Comparison of ENCODE assay signal across 8 mouse cellular contexts in genomic region chr13:111724811-111725164, GRCm38 (mm10). TPM values are rescaled to one million over a fixed set of nuclear protein-coding genes. Genes with fewer than 3 reads are reported as not detected.
DNase-seq lines count a peak whose midpoint lies in the region; ATAC-seq and TF ChIP-seq lines count a peak whose summit lies in the region.

No protein-coding gene starts in this region.

- H3K4me3 ChIP-seq in gastrocnemius, adult 2 months: peak overlapping the region; percentile 78
- H3K4me3 ChIP-seq in C2C12 (ENCODE audit: insufficient read depth, poor library complexity, severe bottlenecking): peak overlapping the region; percentile 36
- H3K4me3 ChIP-seq in forebrain, embryonic 13.5 days: peak overlapping the region; percentile 62
- H3K4me3 ChIP-seq in liver, embryonic 15.5 days (replicated peaks): peak overlapping the region; percentile 75

- H3K27ac ChIP-seq in gastrocnemius, adult 2 months: peak overlapping the region; percentile 95
- H3K27ac ChIP-seq in forebrain, embryonic 13.5 days: no peak overlapping the region
- H3K27ac ChIP-seq in liver, embryonic 15.5 days (replicated peaks): peak overlapping the region; percentile 91

- peak overlapping the region; percentile 81 for H3K4me2 ChIP-seq in forebrain, embryonic 13.5 days
- peak overlapping the region; percentile 96 for H3K4me2 ChIP-seq in liver, embryonic 15.5 days

- H3K36me3 ChIP-seq in C2C12 (ENCODE audit: control insufficient read depth, insufficient read depth): no peaks in the 10 kb centered on the region
- no peaks in the 10 kb centered on the region for H3K36me3 ChIP-seq in forebrain, embryonic 13.5 days (ENCODE audit: poor library complexity, severe bottlenecking)
- H3K36me3 ChIP-seq in liver, embryonic 15.5 days (replicated peaks): no peaks in the 10 kb centered on the region

- H3K9me3 ChIP-seq in forebrain, embryonic 13.5 days (replicated peaks): peaks cover 4% of the 10 kb centered on the region
- H3K9me3 ChIP-seq in liver, embryonic 15.5 days (replicated peaks): no peaks in the 10 kb centered on the region; the same call in 1 of the 2 replicates

- peaks cover 5% of the 10 kb centered on the region for H3K4me1 ChIP-seq in forebrain, embryonic 13.5 days
- H3K4me1 ChIP-seq in liver, embryonic 15.5 days (replicated peaks): peaks cover 15% of the 10 kb centered on the region

- intact Hi-C loops in gastrocnemius, adult 2 months (cut with DNase I): loop anchor here (2.0 to 5.0 kb wide), 2 partner anchors 37 to 234 kb away; partner anchors contain the start of gene Gpbp1

- no peak for TF ChIP-seq CTCF in gastrocnemius, adult 2 months (IDR thresholded peaks at IDR 0.05)
- no peak for TF ChIP-seq CTCF in C2C12 (IDR thresholded peaks at IDR 0.05; ENCODE audit: control insufficient read depth, insufficient read depth, insufficient read length)

- peak overlapping the region; percentile 54 for H3K9ac ChIP-seq in forebrain, embryonic 13.5 days
- H3K9ac ChIP-seq in liver, embryonic 15.5 days: peak overlapping the region; percentile 70

- no peak for DNase-seq in gastrocnemius, adult 2 months
- DNase-seq in gastrocnemius, postnatal 4 days (ENCODE audit: low spot score in 2 of 2): no peak
- DNase-seq in ovary, adult 18-20 months (ENCODE audit: low spot score): no peak
- no peak for DNase-seq in adrenal gland, postnatal 10 days
- no peak for DNase-seq in adrenal gland, postnatal 25 days

- H3K79me3 ChIP-seq in C2C12 (ENCODE audit: low read depth): no peaks in the 10 kb centered on the region

- no peak for ATAC-seq in forebrain, embryonic 13.5 days
- ATAC-seq in liver, embryonic 15.5 days (ENCODE audit: insufficient read depth): peak; percentile 2

- no peaks in the 10 kb centered on the region for H3K79me2 ChIP-seq in C2C12 (ENCODE audit: control insufficient read depth, insufficient read depth)

- H3ac ChIP-seq in C2C12 (ENCODE audit: control insufficient read depth, insufficient read length, low read depth): peak overlapping the region; percentile 91

- under 1% methylated on average over 18 of the region's 18 CpGs for WGBS in forebrain, embryonic 13.5 days
- under 1% methylated on average over 18 of the region's 18 CpGs for WGBS in liver, embryonic 15.5 days (ENCODE audit: insufficient replicate concordance)

- no peaks in the 10 kb centered on the region for H3K27me3 ChIP-seq in C2C12 (ENCODE audit: control insufficient read depth, insufficient read depth, insufficient read length)
- no peaks in the 10 kb centered on the region for H3K27me3 ChIP-seq in forebrain, embryonic 13.5 days
- H3K27me3 ChIP-seq in liver, embryonic 15.5 days: no peaks in the 10 kb centered on the region

TF ChIP-seq in C2C12, 6 proteins besides CTCF, POLR2A, EP300 and RAD21:
- TF ChIP-seq MYOD1 (IDR thresholded peaks at IDR 0.05; ENCODE audit: control insufficient read depth, insufficient read length, low read depth) (no peak), USF1 (IDR thresholded peaks at IDR 0.05; ENCODE audit: low read depth) (no peak), MYOG (IDR thresholded peaks at IDR 0.05; ENCODE audit: control insufficient read depth, extremely low read depth, insufficient read length) (no peak), CEBPB (IDR thresholded peaks at IDR 0.05; ENCODE audit: low read depth) (no peak), FOSL1 (IDR thresholded peaks at IDR 0.05; ENCODE audit: insufficient read depth, low read length, poor library complexity, severe bottlenecking) (no peak), MAX (IDR thresholded peaks at IDR 0.05) (no peak)

RNA-seq across cellular contexts. Expression of gene Mier3, which starts 44.0 kb away (rescaled TPM):
- 10 to 100 TPM; 11.6 to 12.7 TPM for total RNA-seq in gastrocnemius, adult 2 months (2021)
- total RNA-seq in gastrocnemius, postnatal 4 days (2021): 10 to 100 TPM; 28.3 to 30.7 TPM
- polyA plus RNA-seq in C2C12 (2012; fragmentation: generic; extraction: Trizol): 2.8 TPM
- 19.8 and 21.4 TPM in 2 replicates for polyA plus RNA-seq in forebrain, embryonic 13.5 days (2015; fragmentation: Nextera tagmentation; extraction: Ambion mirVana)
- polyA plus RNA-seq in liver, embryonic 15.5 days (2015; fragmentation: Nextera tagmentation; extraction: Ambion mirVana): 13.6 and 14.3 TPM in 2 replicates
- total RNA-seq in adrenal gland, postnatal 10 days (2021): 10 to 100 TPM; 37.3 to 37.4 TPM
- total RNA-seq in adrenal gland, postnatal 25 days (2021): 38.7 and 41.3 TPM in 2 replicates
